Mouse (Mus musculus): ENCODE results near the gene B2m.

- TF ChIP-seq CTCF (IDR thresholded peaks at IDR 0.05; ENCODE audit: insufficient read depth, low read length) (no peak), POLR2A (IDR thresholded peaks at IDR 0.05; ENCODE audit: borderline replicate concordance, extremely low read depth, low read depth, low read length) (0 out of 2 replicates have a peak, but pooled peaks have one; percentile 30)
Observed at GRCm38 (mm10) chr2:122148242-122148917, 894 bp downstream of the B2m start.
